Mouse (Mus musculus): Measurements from ENCODE around the gene Capns1. TPM values are rescaled to one million over a fixed set of nuclear protein-coding genes. Genes with fewer than 3 reads are reported as not detected.

Gene Capns1
- polyA plus RNA-seq, 1 experiment from 2014 or later, result 71.7 TPM

- under 1% methylated on average over 16 of the region's 16 CpGs for WGBS (ENCODE audit: insufficient replicate concordance)
- Histone ChIP-seq H3K4me2 (peak overlapping the region; percentile 80), H3K9me3 (replicated peaks; ENCODE audit: control insufficient read depth, low read length) (no peaks in the 10 kb centered on the region), H3K4me1 (ENCODE audit: control insufficient read depth, insufficient read depth, low read length) (peaks cover 6% of the 10 kb centered on the region; the same call in 1 of the 2 replicates), H3K4me3 (ENCODE audit: low read depth, low read length) (peak overlapping the region; percentile 85), H3K9ac (ENCODE audit: low read depth, low read length) (peak overlapping the region; percentile 75), H3K27me3 (ENCODE audit: control insufficient read depth, insufficient read depth, low read length) (no peaks in the 10 kb centered on the region), H3K36me3 (ENCODE audit: control insufficient read depth, insufficient read depth, low read length) (peaks cover 7% of the 10 kb centered on the region), H3K27ac (ENCODE audit: low read depth, low read length) (peak overlapping the region; percentile 86)
- peak; percentile 18; the same call in 1 of the 2 replicates for ATAC-seq (replicated peaks; ENCODE audit: insufficient number of reproducible peaks, low FRiP score, low TSS enrichment)
These were observed 32.7 kb upstream of the Capns1 start for GRCm38 (mm10) chr7:30231328-30231668.

DNA sequence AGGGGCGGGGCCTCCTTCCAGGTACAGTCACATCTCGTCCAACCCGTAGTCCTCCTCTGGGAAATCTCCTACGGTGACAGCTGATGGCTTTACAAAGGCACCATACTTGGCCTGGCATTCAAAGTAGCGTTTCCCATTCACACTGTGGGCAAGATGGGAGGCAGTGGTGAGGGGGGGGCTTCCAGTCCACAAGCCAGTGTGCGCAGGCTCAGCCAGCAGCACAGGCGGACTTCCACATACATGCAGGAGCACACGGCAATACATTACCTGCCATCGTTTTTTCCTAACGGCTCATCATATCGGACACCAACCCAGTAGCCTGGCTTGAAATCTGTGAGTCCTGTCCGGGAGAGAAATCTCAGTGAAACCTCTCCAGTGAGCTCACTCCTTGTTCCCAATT lies 25.6 kb upstream of the Capns1 start:
- H3K27ac ChIP-seq (ENCODE audit: low read depth, low read length), result no peak overlapping the region
- WGBS (ENCODE audit: insufficient replicate concordance), result 88% methylated on average over 12 of the region's 12 CpGs
- no peaks in the 10 kb centered on the region for H3K27me3 ChIP-seq (ENCODE audit: control insufficient read depth, insufficient read depth, low read length)
- H3K9me3 ChIP-seq (replicated peaks; ENCODE audit: control insufficient read depth, low read length), result no peaks in the 10 kb centered on the region
- H3K36me3 ChIP-seq (ENCODE audit: control insufficient read depth, insufficient read depth, low read length), result peaks cover 30% of the 10 kb centered on the region
- H3K4me1 ChIP-seq (ENCODE audit: control insufficient read depth, insufficient read depth, low read length), result peaks cover 5% of the 10 kb centered on the region; the same call in 1 of the 2 replicates
- H3K9ac ChIP-seq (ENCODE audit: low read depth, low read length), result no peak overlapping the region
- H3K4me3 ChIP-seq (ENCODE audit: low read depth, low read length), result no peak overlapping the region
- no peak overlapping the region for H3K4me2 ChIP-seq
- ATAC-seq (replicated peaks; ENCODE audit: insufficient number of reproducible peaks, low FRiP score, low TSS enrichment), result no peak

- 86% methylated on average over 5 of the region's 5 CpGs for WGBS (ENCODE audit: insufficient replicate concordance)
- Histone ChIP-seq H3K9me3 (replicated peaks; ENCODE audit: control insufficient read depth, low read length) (no peaks in the 10 kb centered on the region), H3K4me1 (ENCODE audit: control insufficient read depth, insufficient read depth, low read length) (peaks cover 5% of the 10 kb centered on the region; the same call in 1 of the 2 replicates), H3K27ac (ENCODE audit: low read depth, low read length) (no peak overlapping the region), H3K4me2 (no peak overlapping the region), H3K9ac (ENCODE audit: low read depth, low read length) (no peak overlapping the region), H3K36me3 (ENCODE audit: control insufficient read depth, insufficient read depth, low read length) (peaks cover 26% of the 10 kb centered on the region), H3K27me3 (ENCODE audit: control insufficient read depth, insufficient read depth, low read length) (no peaks in the 10 kb centered on the region), H3K4me3 (ENCODE audit: low read depth, low read length) (no peak overlapping the region)
- no peak for ATAC-seq (replicated peaks; ENCODE audit: insufficient number of reproducible peaks, low FRiP score, low TSS enrichment)
These were observed 23.6 kb upstream of the Capns1 start for GRCm38 (mm10) chr7:30222205-30222604.

DNA sequence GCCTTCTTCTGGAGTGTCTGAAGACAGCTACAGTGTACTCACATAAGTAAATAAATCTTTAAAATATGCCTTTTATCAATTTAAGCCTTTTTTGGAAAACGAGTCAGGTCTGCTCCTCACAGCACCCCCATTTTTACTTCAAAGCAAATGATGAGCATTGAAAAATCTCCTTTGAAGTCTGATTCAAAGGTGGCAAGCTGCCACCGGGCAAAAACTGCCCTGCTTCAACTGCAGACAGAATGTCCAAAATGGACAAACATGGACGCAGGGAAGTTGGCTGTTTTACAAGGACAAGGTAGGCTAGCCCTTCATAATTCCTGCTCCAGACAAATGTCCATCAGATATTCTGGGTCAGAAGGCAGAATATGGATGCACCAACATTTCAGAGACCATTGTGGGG lies 22.8 kb upstream of the Capns1 start:
- Histone ChIP-seq H3K27ac (ENCODE audit: low read depth, low read length) (no peak overlapping the region), H3K9me3 (replicated peaks; ENCODE audit: control insufficient read depth, low read length) (no peaks in the 10 kb centered on the region), H3K36me3 (ENCODE audit: control insufficient read depth, insufficient read depth, low read length) (peaks cover 25% of the 10 kb centered on the region), H3K27me3 (ENCODE audit: control insufficient read depth, insufficient read depth, low read length) (no peaks in the 10 kb centered on the region), H3K9ac (ENCODE audit: low read depth, low read length) (no peak overlapping the region), H3K4me1 (ENCODE audit: control insufficient read depth, insufficient read depth, low read length) (peaks cover 5% of the 10 kb centered on the region; the same call in 1 of the 2 replicates), H3K4me3 (ENCODE audit: low read depth, low read length) (no peak overlapping the region), H3K4me2 (no peak overlapping the region)
- WGBS (ENCODE audit: insufficient replicate concordance), result 78% methylated on average over 3 of the region's 3 CpGs
- ATAC-seq (replicated peaks; ENCODE audit: insufficient number of reproducible peaks, low FRiP score, low TSS enrichment), result no peak

- Histone ChIP-seq H3K9me3 (replicated peaks; ENCODE audit: control insufficient read depth, low read length) (no peaks in the 10 kb centered on the region), H3K4me1 (ENCODE audit: control insufficient read depth, insufficient read depth, low read length) (peaks cover 5% of the 10 kb centered on the region; the same call in 1 of the 2 replicates), H3K27me3 (ENCODE audit: control insufficient read depth, insufficient read depth, low read length) (no peaks in the 10 kb centered on the region), H3K4me2 (peak overlapping the region; percentile 96), H3K27ac (ENCODE audit: low read depth, low read length) (no peak overlapping the region), H3K36me3 (ENCODE audit: control insufficient read depth, insufficient read depth, low read length) (peaks cover 15% of the 10 kb centered on the region), H3K4me3 (ENCODE audit: low read depth, low read length) (peak overlapping the region; percentile 52), H3K9ac (ENCODE audit: low read depth, low read length) (peak overlapping the region; percentile 72)
- 22% methylated on average over 11 of the region's 11 CpGs for WGBS (ENCODE audit: insufficient replicate concordance)
- no peak for ATAC-seq (replicated peaks; ENCODE audit: insufficient number of reproducible peaks, low FRiP score, low TSS enrichment)
These were observed 21.4 kb upstream of the Capns1 start for GRCm38 (mm10) chr7:30220008-30220356.

GRCm38 (mm10) chr7:30219293-30220007 lies 20.8 kb upstream of the Capns1 start:
- Histone ChIP-seq H3K27ac (ENCODE audit: low read depth, low read length) (peak overlapping the region; percentile 2; the same call in 1 of the 2 replicates), H3K4me3 (ENCODE audit: low read depth, low read length) (peak overlapping the region; percentile 52), H3K9ac (ENCODE audit: low read depth, low read length) (peak overlapping the region; percentile 72), H3K9me3 (replicated peaks; ENCODE audit: control insufficient read depth, low read length) (no peaks in the 10 kb centered on the region), H3K36me3 (ENCODE audit: control insufficient read depth, insufficient read depth, low read length) (peaks cover 14% of the 10 kb centered on the region), H3K4me2 (peak overlapping the region; percentile 96), H3K27me3 (ENCODE audit: control insufficient read depth, insufficient read depth, low read length) (no peaks in the 10 kb centered on the region), H3K4me1 (ENCODE audit: control insufficient read depth, insufficient read depth, low read length) (peaks cover 5% of the 10 kb centered on the region; the same call in 1 of the 2 replicates)
- ATAC-seq (replicated peaks; ENCODE audit: insufficient number of reproducible peaks, low FRiP score, low TSS enrichment), result peak; percentile 40; the same call in 1 of the 2 replicates
- 6% methylated on average over 16 of the region's 16 CpGs for WGBS (ENCODE audit: insufficient replicate concordance)

DNA sequence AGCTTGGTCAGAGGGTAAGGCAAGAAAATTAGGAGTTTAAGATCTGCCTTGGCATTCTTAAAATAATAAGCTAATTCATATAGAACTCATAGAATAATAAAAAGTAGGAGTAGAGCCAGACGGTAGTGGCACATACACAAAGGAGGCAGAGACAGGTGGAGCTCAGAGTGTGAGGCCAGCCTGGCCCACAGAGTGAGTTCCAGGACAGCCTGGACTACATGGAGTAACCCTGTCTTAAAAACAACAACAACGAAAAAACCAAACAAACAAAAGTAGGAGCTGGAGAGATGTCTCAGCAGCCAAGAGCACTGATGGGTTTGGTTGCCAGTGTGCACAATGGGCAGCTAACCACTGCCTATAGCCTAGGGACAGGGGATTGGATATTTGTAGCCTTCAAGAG lies 18.7 kb upstream of the Capns1 start:
- Histone ChIP-seq H3K4me3 (ENCODE audit: low read depth, low read length) (no peak overlapping the region), H3K27me3 (ENCODE audit: control insufficient read depth, insufficient read depth, low read length) (no peaks in the 10 kb centered on the region), H3K9me3 (replicated peaks; ENCODE audit: control insufficient read depth, low read length) (no peaks in the 10 kb centered on the region), H3K27ac (ENCODE audit: low read depth, low read length) (no peak overlapping the region), H3K4me2 (no peak overlapping the region; the same call in 1 of the 2 replicates), H3K36me3 (ENCODE audit: control insufficient read depth, insufficient read depth, low read length) (no peaks in the 10 kb centered on the region), H3K9ac (ENCODE audit: low read depth, low read length) (no peak overlapping the region), H3K4me1 (ENCODE audit: control insufficient read depth, insufficient read depth, low read length) (peaks cover 5% of the 10 kb centered on the region; the same call in 1 of the 2 replicates)
- WGBS (ENCODE audit: insufficient replicate concordance), result 64% methylated on average over 2 of the region's 2 CpGs
- ATAC-seq (replicated peaks; ENCODE audit: insufficient number of reproducible peaks, low FRiP score, low TSS enrichment), result no peak

GRCm38 (mm10) chr7:30216723-30217151 lies 18.1 kb upstream of the Capns1 start:
- Histone ChIP-seq H3K9me3 (replicated peaks; ENCODE audit: control insufficient read depth, low read length) (no peaks in the 10 kb centered on the region), H3K27ac (ENCODE audit: low read depth, low read length) (no peak overlapping the region), H3K4me1 (ENCODE audit: control insufficient read depth, insufficient read depth, low read length) (peaks cover 5% of the 10 kb centered on the region; the same call in 1 of the 2 replicates), H3K27me3 (ENCODE audit: control insufficient read depth, insufficient read depth, low read length) (no peaks in the 10 kb centered on the region), H3K4me2 (peak overlapping the region; percentile 58), H3K36me3 (ENCODE audit: control insufficient read depth, insufficient read depth, low read length) (no peaks in the 10 kb centered on the region), H3K9ac (ENCODE audit: low read depth, low read length) (0 out of 2 replicates have a peak overlapping the region, but pooled peaks have one; percentile 22), H3K4me3 (ENCODE audit: low read depth, low read length) (peak overlapping the region; percentile 18; the same call in 1 of the 2 replicates)
- peak; percentile 66; the same call in 1 of the 2 replicates for ATAC-seq (replicated peaks; ENCODE audit: insufficient number of reproducible peaks, low FRiP score, low TSS enrichment)
- 1% methylated on average over 16 of the region's 16 CpGs for WGBS (ENCODE audit: insufficient replicate concordance)
